Mouse (Mus musculus) embryonic facial prominence, embryonic 14.5 days (tissue): ENCODE measurements around the gene Pop7. TPM values are rescaled to one million over a fixed set of nuclear protein-coding genes. Genes with fewer than 3 reads are reported as not detected.

Experiments
- ATAC-seq: fragments of 200-750 bp; cut with Nextera tagmentation; 2 replicates; pipeline ENCODE4 v1.8.0; 2017; ENCODE audit warnings: low read depth, moderate number of reproducible peaks, moderate TSS enrichment
- DNase-seq: peaks from one replicate; pipeline ENCODE4 v3.0.0-alpha.2; 2015; ENCODE audit warnings: low spot score
- H3K27ac ChIP-seq: fragments of 300-500 bp; sonication (generic); replicated peaks from 2 replicates; pipeline ENCODE4 v1.5.1; 2014; ENCODE audit warnings: low read depth, mild to moderate bottlenecking, low read length, moderate library complexity
- H3K27me3 ChIP-seq: fragments of 300-500 bp; sonication (generic); replicated peaks from 2 replicates; pipeline ENCODE4 v1.6.1; 2014; ENCODE audit warnings: low read length; ENCODE audit not compliant: control insufficient read depth, insufficient read depth
- H3K36me3 ChIP-seq: fragments of 300-500 bp; sonication (generic); 2 replicates; pipeline ENCODE4 v1.6.1; 2014; ENCODE audit warnings: low read length, mixed read lengths; ENCODE audit not compliant: control insufficient read depth, insufficient read depth
- H3K4me1 ChIP-seq: fragments of 300-500 bp; sonication (generic); 2 replicates; pipeline ENCODE4 v1.6.1; 2014; ENCODE audit warnings: antibody characterized with exemption, low read length; ENCODE audit not compliant: control insufficient read depth, insufficient read depth
- H3K4me2 ChIP-seq: fragments of 300-500 bp; sonication (generic); 2 replicates; pipeline ENCODE4 v1.6.1; 2014; ENCODE audit warnings: low read depth, mild to moderate bottlenecking, low read length, moderate library complexity, mixed read lengths
- H3K4me3 ChIP-seq: fragments of 300-500 bp; sonication (generic); 2 replicates; pipeline ENCODE4 v1.5.1; 2014; ENCODE audit warnings: low read depth, mild to moderate bottlenecking, low read length
- H3K9ac ChIP-seq: fragments of 300-500 bp; sonication (generic); 2 replicates; pipeline ENCODE4 v1.6.1; 2014; ENCODE audit warnings: low read depth, mild to moderate bottlenecking, low read length, moderate library complexity, mixed read lengths
- H3K9me3 ChIP-seq: fragments of 300-500 bp; sonication (generic); 2 replicates; pipeline ENCODE4 v1.6.1; 2016; ENCODE audit warnings: low read length; ENCODE audit not compliant: control insufficient read depth
- WGBS: fragments of 180-500 bp; shearing (Covaris S2); extraction: QIAGEN DNeasy Blood & Tissue Kit; methylation state at CpG from one replicate; pipeline ENCODE4 v1.1.7; 2014; 5-methylcytosine and 5-hydroxymethylcytosine counted together
- polyA plus RNA-seq: library from polyadenylated mRNA; unstranded; fragments of >200 nt; fragmentation: Nextera tagmentation; extraction: Ambion mirVana; gene quantifications from 2 replicates; pipeline ENCODE4 v1.2.1, GENCODE M21; 2014

Pop7 gene
- polyA plus RNA-seq, 1 experiment from 2014 or later = 49.8 TPM

GRCm38 (mm10) chr5:137537461-137537860 is 35.1 kb upstream of the Pop7 start:
- H3K9me3 ChIP-seq = no peaks in the 10 kb centered on the region
- no peak overlapping the region for H3K9ac ChIP-seq
- H3K4me2 ChIP-seq = no peak overlapping the region
- no peaks in the 10 kb centered on the region for H3K36me3 ChIP-seq
- no peak overlapping the region for H3K27ac ChIP-seq
- H3K27me3 ChIP-seq = no peaks in the 10 kb centered on the region
- no peaks in the 10 kb centered on the region for H3K4me1 ChIP-seq
- ATAC-seq (no peak), DNase-seq (no peak)
- H3K4me3 ChIP-seq = no peak overlapping the region
- 43% methylated on average over 4 of the region's 4 CpGs for WGBS

GRCm38 (mm10) chr5:137535318-137535717 is 33.0 kb upstream of the Pop7 start:
- H3K4me2 ChIP-seq = no peak overlapping the region
- no peak overlapping the region for H3K4me3 ChIP-seq
- DNase-seq (no peak), ATAC-seq (no peak)
- no peak overlapping the region for H3K27ac ChIP-seq
- WGBS = 77% methylated on average over 9 of the region's 9 CpGs
- H3K36me3 ChIP-seq = 0 out of 2 replicates have a peak, but pooled peaks cover under 1% of the 10 kb centered on the region
- H3K9ac ChIP-seq = no peak overlapping the region
- H3K4me1 ChIP-seq = no peaks in the 10 kb centered on the region
- H3K27me3 ChIP-seq = no peaks in the 10 kb centered on the region
- H3K9me3 ChIP-seq = no peaks in the 10 kb centered on the region

- Histone ChIP-seq H3K4me2 (no peak overlapping the region), H3K27me3 (no peaks in the 10 kb centered on the region), H3K9me3 (no peaks in the 10 kb centered on the region), H3K36me3 (peaks cover 6% of the 10 kb centered on the region), H3K9ac (no peak overlapping the region), H3K27ac (no peak overlapping the region), H3K4me1 (no peaks in the 10 kb centered on the region), H3K4me3 (no peak overlapping the region)
- WGBS = 88% methylated on average over 3 of the region's 3 CpGs
- DNase-seq (no peak), ATAC-seq (no peak)
Measured at GRCm38 (mm10) chr5:137534762-137535161, 32.4 kb upstream of the Pop7 start.

GRCm38 (mm10) chr5:137533117-137533827 is 31.0 kb upstream of the Pop7 start, which contains the start of the genes Epo and Gnb2:
Gene Epo, minus strand, starts transcription at chr5:137533242.
Gene Gnb2, minus strand, starts transcription at chr5:137533510.
- ATAC-seq = peak; percentile 78
- peak within 1 kb of the TSS; percentile 96 for H3K4me2 ChIP-seq

GRCm38 (mm10) chr5:137532808-137533116 is 30.4 kb upstream of the Pop7 start:
- no peaks in the 10 kb centered on the region for H3K9me3 ChIP-seq
- H3K4me1 ChIP-seq = no peaks in the 10 kb centered on the region
- peak overlapping the region; percentile 93 for H3K27ac ChIP-seq
- peak overlapping the region; percentile 96 for H3K4me2 ChIP-seq
- no peaks in the 10 kb centered on the region for H3K27me3 ChIP-seq
- WGBS = 0% methylated on average over 9 of the region's 12 CpGs
- peaks cover 26% of the 10 kb centered on the region for H3K36me3 ChIP-seq
- DNase-seq (no peak), ATAC-seq (peak; percentile 0; the same call in 1 of the 2 replicates)
- peak overlapping the region; percentile 89 for H3K9ac ChIP-seq
- peak overlapping the region; percentile 83 for H3K4me3 ChIP-seq

More at GRCm38 (mm10) chr5:137533117-137533827, 31.0 kb upstream of the Pop7 start, which contains the start of the genes Epo and Gnb2:
- Histone ChIP-seq H3K9me3 (no peaks in the 10 kb centered on the region), H3K4me3 (peak within 1 kb of the TSS; percentile 83), H3K27ac (peak within 1 kb of the TSS; percentile 93), H3K36me3 (peaks cover 21% of the 10 kb centered on the region), H3K27me3 (no peaks in the 10 kb centered on the region), H3K9ac (peak within 1 kb of the TSS; percentile 89), H3K4me1 (no peaks in the 10 kb centered on the region)
- under 1% methylated on average over 34 of the region's 40 CpGs for WGBS
- DNase-seq = peak; percentile 99

GRCm38 (mm10) chr5:137532131-137532807 is 30.0 kb upstream of the Pop7 start:
- H3K27ac ChIP-seq = peak overlapping the region; percentile 93
- no peaks in the 10 kb centered on the region for H3K27me3 ChIP-seq
- ATAC-seq (no peak), DNase-seq (no peak)
- 1% methylated on average over 18 of the region's 19 CpGs for WGBS
- peak overlapping the region; percentile 83 for H3K4me3 ChIP-seq
- H3K9me3 ChIP-seq = no peaks in the 10 kb centered on the region
- peak overlapping the region; percentile 89 for H3K9ac ChIP-seq
- no peaks in the 10 kb centered on the region for H3K4me1 ChIP-seq
- H3K36me3 ChIP-seq = peaks cover 31% of the 10 kb centered on the region
- peak overlapping the region; percentile 96 for H3K4me2 ChIP-seq

GRCm38 (mm10) chr5:137531414-137532130 is 29.3 kb upstream of the Pop7 start:
- H3K4me2 ChIP-seq = peak overlapping the region; percentile 96
- 0% methylated on average over 35 of the region's 51 CpGs for WGBS
- H3K9ac ChIP-seq = peak overlapping the region; percentile 89
- ATAC-seq (peak; percentile 11), DNase-seq (no peak)
- no peaks in the 10 kb centered on the region for H3K27me3 ChIP-seq
- H3K27ac ChIP-seq = peak overlapping the region; percentile 93
- H3K9me3 ChIP-seq = no peaks in the 10 kb centered on the region
- peaks cover 38% of the 10 kb centered on the region for H3K36me3 ChIP-seq
- no peaks in the 10 kb centered on the region for H3K4me1 ChIP-seq
- peak overlapping the region; percentile 83 for H3K4me3 ChIP-seq

- DNase-seq (peak; percentile 94), ATAC-seq (peak; percentile 51)
- peak overlapping the region; percentile 93 for H3K27ac ChIP-seq
- H3K9me3 ChIP-seq = no peaks in the 10 kb centered on the region
- H3K4me3 ChIP-seq = peak overlapping the region; percentile 83
- H3K4me2 ChIP-seq = peak overlapping the region; percentile 96
- H3K27me3 ChIP-seq = no peaks in the 10 kb centered on the region
- no peaks in the 10 kb centered on the region for H3K4me1 ChIP-seq
- WGBS = 0% methylated on average over 23 of the region's 46 CpGs
- H3K36me3 ChIP-seq = peaks cover 46% of the 10 kb centered on the region
- H3K9ac ChIP-seq = peak overlapping the region; percentile 89
Measured at GRCm38 (mm10) chr5:137530588-137531413, 28.5 kb upstream of the Pop7 start.
